Mouse (Mus musculus): ENCODE results near the gene Rtkn. TPM values are rescaled to one million over a fixed set of nuclear protein-coding genes. Genes with fewer than 3 reads are reported as not detected.

Gene Rtkn
- total and polyA plus RNA-seq, 2 experiments from 2014 or later = 12.5 to 45.9 TPM

DNA sequence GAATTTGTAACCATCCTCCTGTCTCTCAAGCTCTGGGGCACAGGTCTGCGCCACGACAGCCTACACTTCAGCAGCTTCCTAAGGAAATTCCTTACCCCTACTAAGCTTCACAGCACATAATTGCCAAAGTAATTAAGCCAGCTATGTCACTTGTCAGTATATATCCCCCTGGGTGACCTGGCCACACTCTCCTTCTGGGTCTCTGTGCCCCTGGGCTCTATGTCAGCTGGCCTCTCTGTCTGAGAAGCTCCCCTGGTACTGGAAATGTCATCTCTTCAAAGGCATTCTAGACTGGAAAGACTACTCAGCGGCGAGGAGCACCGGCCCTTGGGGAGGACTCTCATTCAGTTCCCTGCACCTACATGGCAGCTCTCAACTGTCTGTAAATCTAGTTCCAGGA lies 12.3 kb upstream of the Rtkn start:
- Histone ChIP-seq H3K9ac (replicated peaks; ENCODE audit: low read depth, low read length) (no peak overlapping the region), H3K4me3 (ENCODE audit: low read depth, low read length) (no peak overlapping the region), H3K9me3 (replicated peaks; ENCODE audit: control insufficient read depth, low read length) (no peaks in the 10 kb centered on the region), H3K4me2 (ENCODE audit: low read depth, low read length) (no peak overlapping the region), H3K36me3 (replicated peaks; ENCODE audit: control insufficient read depth, insufficient read depth, low read length) (peaks cover 7% of the 10 kb centered on the region; the same call in 1 of the 2 replicates), H3K27me3 (ENCODE audit: control insufficient read depth, insufficient read depth, low read length) (no peaks in the 10 kb centered on the region), H3K4me1 (ENCODE audit: control insufficient read depth, insufficient read depth) (peaks cover 20% of the 10 kb centered on the region), H3K27ac (ENCODE audit: low read depth) (no peak overlapping the region)
- 84% methylated on average over 5 of the region's 5 CpGs for WGBS
- DNase-seq (ENCODE audit: low spot score) (no peak), ATAC-seq (ENCODE audit: insufficient read depth, low read depth) (no peak)
- TF ChIP-seq EP300 (IDR thresholded peaks at IDR 0.05; ENCODE audit: low read depth) (no peak), CTCF (IDR thresholded peaks at IDR 0.05; ENCODE audit: low read depth) (no peak)

DNA sequence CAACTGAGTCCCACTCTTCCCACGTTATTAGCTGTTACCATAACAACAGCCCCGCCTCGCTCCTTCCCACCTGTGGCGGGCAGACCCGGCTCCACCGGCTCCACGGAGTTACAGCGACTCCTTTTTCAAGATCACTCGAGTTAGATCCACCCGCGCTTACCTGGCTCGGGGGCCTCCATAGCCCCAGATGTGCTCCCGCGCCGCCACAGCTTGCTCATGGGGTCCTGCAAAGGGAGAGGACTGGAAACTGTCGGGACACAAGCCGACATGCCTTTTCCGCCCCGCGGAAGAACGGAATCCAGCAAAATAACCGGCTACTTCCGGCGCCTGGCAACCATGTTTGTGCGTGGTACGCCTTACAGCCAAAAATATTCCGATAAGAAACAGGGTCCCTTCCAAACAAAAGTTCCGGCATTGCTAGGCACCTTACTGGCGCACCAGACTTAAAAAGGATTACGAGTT lies 10.4 kb upstream of the Rtkn start:
- 0% methylated on average over 30 of the region's 30 CpGs for WGBS
- TF ChIP-seq CTCF (IDR thresholded peaks at IDR 0.05; ENCODE audit: low read depth) (no peak), EP300 (IDR thresholded peaks at IDR 0.05; ENCODE audit: low read depth) (0 out of 2 replicates have a peak, but pooled peaks have one; percentile 70)
- peak; percentile 22 for ATAC-seq (ENCODE audit: insufficient read depth, low read depth)

DNA sequence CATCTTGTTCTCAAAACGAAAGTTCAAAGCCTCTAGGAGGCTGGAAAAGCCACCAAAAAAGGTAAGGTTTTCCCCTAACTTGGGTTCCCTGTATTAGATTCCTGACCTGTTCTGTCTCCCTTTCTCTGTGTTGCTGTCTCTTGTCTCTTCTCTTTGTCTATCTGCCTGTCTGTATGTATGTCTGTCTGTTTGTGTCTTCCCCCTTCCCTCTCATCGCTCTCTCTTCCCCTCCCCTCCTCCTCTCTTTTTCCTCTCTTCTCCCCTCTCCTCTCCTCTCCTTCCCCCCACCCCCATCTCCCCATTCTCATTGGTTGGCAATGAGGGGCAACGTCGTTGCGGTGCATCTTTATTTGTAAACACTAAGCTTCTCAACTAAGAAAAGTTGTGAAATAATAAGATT lies 9.9 kb upstream of the Rtkn start, which contains the start of gene Ino80b:
TSS of gene Ino80b (minus strand) at position 101 of the 400 bp plus-strand sequence.
- ATAC-seq (ENCODE audit: insufficient read depth, low read depth) = no peak
- WGBS = 29% methylated on average over 5 of the region's 5 CpGs
- Histone ChIP-seq H3K9ac (replicated peaks; ENCODE audit: low read depth, low read length) (peak within 1 kb of the TSS; percentile 58), H3K36me3 (replicated peaks; ENCODE audit: control insufficient read depth, insufficient read depth, low read length) (no peaks in the 10 kb centered on the region), H3K27me3 (ENCODE audit: control insufficient read depth, insufficient read depth, low read length) (no peaks in the 10 kb centered on the region), H3K9me3 (replicated peaks; ENCODE audit: control insufficient read depth, low read length) (no peaks in the 10 kb centered on the region), H3K27ac (ENCODE audit: low read depth) (no peak within 1 kb of the TSS), H3K4me3 (ENCODE audit: low read depth, low read length) (peak within 1 kb of the TSS; percentile 68), H3K4me2 (ENCODE audit: low read depth, low read length) (peak within 1 kb of the TSS; percentile 87), H3K4me1 (ENCODE audit: control insufficient read depth, insufficient read depth) (peaks cover 20% of the 10 kb centered on the region)
- TF ChIP-seq EP300 (IDR thresholded peaks at IDR 0.05; ENCODE audit: low read depth) = 0 out of 2 replicates have a peak, but pooled peaks have one; percentile 14
- no peak for TF ChIP-seq CTCF (IDR thresholded peaks at IDR 0.05; ENCODE audit: low read depth)
- no peak for DNase-seq (ENCODE audit: low spot score)

More for the DNA sequence above, 10.4 kb upstream of the Rtkn start:
- H3K4me1 ChIP-seq (ENCODE audit: control insufficient read depth, insufficient read depth) = peaks cover 20% of the 10 kb centered on the region
- peak overlapping the region; percentile 87 for H3K4me2 ChIP-seq (ENCODE audit: low read depth, low read length)
- H3K4me3 ChIP-seq (ENCODE audit: low read depth, low read length) = peak overlapping the region; percentile 68
- no peaks in the 10 kb centered on the region for H3K9me3 ChIP-seq (replicated peaks; ENCODE audit: control insufficient read depth, low read length)
- H3K27ac ChIP-seq (ENCODE audit: low read depth) = no peak overlapping the region
- no peaks in the 10 kb centered on the region for H3K27me3 ChIP-seq (ENCODE audit: control insufficient read depth, insufficient read depth, low read length)
- H3K36me3 ChIP-seq (replicated peaks; ENCODE audit: control insufficient read depth, insufficient read depth, low read length) = no peaks in the 10 kb centered on the region
- peak overlapping the region; percentile 58 for H3K9ac ChIP-seq (replicated peaks; ENCODE audit: low read depth, low read length)
- DNase-seq (ENCODE audit: low spot score) = peak; percentile 85

DNA sequence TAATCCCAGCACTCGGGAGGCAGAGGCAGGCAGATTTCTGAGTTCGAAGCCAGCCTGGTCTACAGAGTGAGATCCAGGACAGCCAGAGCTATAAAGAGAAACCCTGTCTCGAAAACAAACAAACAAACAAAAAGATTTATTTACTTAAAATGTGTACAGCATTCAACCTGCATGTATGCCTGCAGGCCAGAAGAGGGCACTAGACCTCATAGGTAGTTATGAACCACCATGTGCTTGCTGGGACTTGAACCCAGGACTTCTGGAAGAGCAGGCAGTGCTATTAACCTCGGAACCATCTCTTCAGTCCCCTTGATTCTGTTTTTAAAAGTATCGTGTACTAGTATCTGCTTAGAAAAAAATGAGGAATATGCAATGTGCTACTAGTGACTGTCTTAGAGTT lies 7.8 kb upstream of the Rtkn start:
- Histone ChIP-seq H3K36me3 (replicated peaks; ENCODE audit: control insufficient read depth, insufficient read depth, low read length) (no peaks in the 10 kb centered on the region), H3K9ac (replicated peaks; ENCODE audit: low read depth, low read length) (no peak overlapping the region), H3K9me3 (replicated peaks; ENCODE audit: control insufficient read depth, low read length) (no peaks in the 10 kb centered on the region), H3K4me1 (ENCODE audit: control insufficient read depth, insufficient read depth) (peaks cover 10% of the 10 kb centered on the region), H3K4me3 (ENCODE audit: low read depth, low read length) (no peak overlapping the region), H3K27me3 (ENCODE audit: control insufficient read depth, insufficient read depth, low read length) (no peaks in the 10 kb centered on the region), H3K4me2 (ENCODE audit: low read depth, low read length) (no peak overlapping the region), H3K27ac (ENCODE audit: low read depth) (no peak overlapping the region)
- no peak for DNase-seq (ENCODE audit: low spot score)
- 97% methylated on average over 5 of the region's 5 CpGs for WGBS
- no peak for ATAC-seq (ENCODE audit: insufficient read depth, low read depth)
- TF ChIP-seq CTCF (IDR thresholded peaks at IDR 0.05; ENCODE audit: low read depth) = peak; percentile 8; the same call in 1 of the 2 replicates
- TF ChIP-seq EP300 (IDR thresholded peaks at IDR 0.05; ENCODE audit: low read depth) = no peak

DNA sequence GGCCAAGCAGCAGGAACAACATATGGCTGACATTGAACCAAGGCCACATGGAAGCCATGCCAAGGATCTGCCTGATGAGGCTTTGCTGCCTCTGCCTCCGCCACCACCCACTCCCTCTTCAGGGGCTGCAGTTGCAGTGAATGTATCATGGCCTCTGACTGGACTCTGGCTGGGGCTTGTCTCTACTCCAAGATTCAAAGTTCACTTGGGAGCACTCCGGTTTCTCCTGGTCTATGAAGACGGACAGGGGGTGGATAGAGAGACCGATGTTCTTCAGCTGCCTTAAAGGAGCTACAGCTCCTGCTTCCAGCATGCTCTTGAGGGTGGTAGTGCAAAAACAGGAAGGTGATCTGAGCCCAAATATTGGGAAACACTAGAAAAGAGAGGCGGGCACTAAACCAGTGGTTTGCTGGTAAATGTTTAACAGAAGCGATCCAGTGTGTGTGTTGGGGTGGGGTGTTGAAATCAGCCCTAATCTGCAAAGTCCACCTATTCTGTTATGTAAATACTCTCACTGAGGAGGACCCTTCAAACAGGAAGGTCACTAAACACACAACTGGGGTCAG lies 3.7 kb upstream of the Rtkn start:
- no peak for DNase-seq (ENCODE audit: low spot score)
- Histone ChIP-seq H3K4me2 (ENCODE audit: low read depth, low read length) (no peak overlapping the region), H3K9ac (replicated peaks; ENCODE audit: low read depth, low read length) (no peak overlapping the region), H3K4me1 (ENCODE audit: control insufficient read depth, insufficient read depth) (peaks cover 11% of the 10 kb centered on the region), H3K27ac (ENCODE audit: low read depth) (no peak overlapping the region), H3K4me3 (ENCODE audit: low read depth, low read length) (no peak overlapping the region), H3K9me3 (replicated peaks; ENCODE audit: control insufficient read depth, low read length) (no peaks in the 10 kb centered on the region), H3K27me3 (ENCODE audit: control insufficient read depth, insufficient read depth, low read length) (no peaks in the 10 kb centered on the region), H3K36me3 (replicated peaks; ENCODE audit: control insufficient read depth, insufficient read depth, low read length) (no peaks in the 10 kb centered on the region)
- 64% methylated on average over 6 of the region's 6 CpGs for WGBS
- TF ChIP-seq EP300 (IDR thresholded peaks at IDR 0.05; ENCODE audit: low read depth) = no peak
- TF ChIP-seq CTCF (IDR thresholded peaks at IDR 0.05; ENCODE audit: low read depth) = no peak
- no peak for ATAC-seq (ENCODE audit: insufficient read depth, low read depth)

All from heart, postnatal 0 days (tissue).